Mouse (Mus musculus) inflammation-experienced regulatory T-cells, adult 6 months (primary cell): ENCODE data around the gene Tssk3. TPM values are rescaled to one million over a fixed set of nuclear protein-coding genes. Genes with fewer than 3 reads are reported as not detected.

Experiments
- ATAC-seq: one replicate; pipeline ENCODE4 v1.8.0; 2017
- polyA plus RNA-seq, 3 experiments: library from polyadenylated mRNA; unstranded; fragments of 100-300 nt; shearing (Covaris generic); gene quantifications; one replicate each; pipeline ENCODE4 v1.2.1; 2017

Tssk3 gene
- polyA plus RNA-seq, 3 experiments from 2014 or later, result not detected

DNA sequence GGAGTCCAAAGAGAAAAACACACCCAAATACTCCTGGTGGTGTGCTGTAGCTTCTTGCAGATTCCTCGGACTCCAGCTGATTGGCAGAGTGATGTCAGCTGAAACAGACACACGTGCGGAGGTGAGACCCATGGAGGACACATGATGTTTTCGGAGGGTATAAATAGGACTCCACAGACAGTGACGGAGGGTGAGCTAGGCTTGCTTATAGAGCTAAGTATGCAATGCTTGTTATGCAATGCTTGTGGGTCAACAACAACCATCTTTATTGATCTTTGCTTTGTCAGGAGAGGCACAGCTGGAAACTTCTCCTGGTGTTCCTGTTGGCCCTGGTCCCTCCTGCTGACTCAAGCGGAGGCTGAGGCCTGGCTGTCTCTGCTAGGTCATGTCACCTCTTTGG, 42.1 kb downstream of the Tssk3 start:
- ATAC-seq, result no peak

DNA sequence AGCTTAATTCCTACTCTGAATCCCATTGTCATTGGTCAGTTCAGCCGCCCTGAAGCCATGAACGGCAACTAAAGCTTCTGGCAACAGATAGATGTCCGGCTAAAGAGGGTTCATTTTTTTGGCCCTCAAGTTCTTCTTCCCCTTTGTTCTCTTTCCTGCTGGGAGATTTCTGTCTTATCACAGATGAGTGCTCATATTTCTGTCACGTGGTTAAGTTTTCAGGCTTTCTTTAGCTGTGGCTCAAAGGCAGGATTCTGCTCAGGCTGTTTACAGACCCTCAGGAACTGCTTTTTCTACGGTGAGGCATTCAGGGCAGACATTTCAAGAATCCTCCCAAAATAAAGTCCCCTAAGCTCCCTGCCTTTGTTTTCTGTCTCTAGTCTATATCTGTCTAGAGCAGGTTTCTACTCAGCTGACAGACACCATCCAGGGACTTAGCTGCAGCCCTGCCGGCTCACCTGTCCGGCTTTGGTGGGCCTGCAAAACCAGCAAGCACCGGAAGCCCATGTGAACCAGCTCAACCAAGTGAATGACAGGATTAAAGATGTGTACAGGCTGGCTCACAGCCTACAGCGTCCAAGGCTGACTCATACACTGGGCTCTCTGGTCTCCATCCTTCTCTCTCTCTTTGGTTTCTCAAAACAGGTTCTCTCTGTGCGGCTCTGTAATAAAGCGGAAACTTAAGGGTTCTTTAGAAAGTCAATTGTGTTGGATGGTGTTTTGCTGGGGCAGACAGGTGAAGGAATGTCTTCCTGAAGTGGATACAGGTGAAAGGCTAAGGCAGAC, 42.9 kb downstream of the Tssk3 start:
- ATAC-seq, result no peak

DNA sequence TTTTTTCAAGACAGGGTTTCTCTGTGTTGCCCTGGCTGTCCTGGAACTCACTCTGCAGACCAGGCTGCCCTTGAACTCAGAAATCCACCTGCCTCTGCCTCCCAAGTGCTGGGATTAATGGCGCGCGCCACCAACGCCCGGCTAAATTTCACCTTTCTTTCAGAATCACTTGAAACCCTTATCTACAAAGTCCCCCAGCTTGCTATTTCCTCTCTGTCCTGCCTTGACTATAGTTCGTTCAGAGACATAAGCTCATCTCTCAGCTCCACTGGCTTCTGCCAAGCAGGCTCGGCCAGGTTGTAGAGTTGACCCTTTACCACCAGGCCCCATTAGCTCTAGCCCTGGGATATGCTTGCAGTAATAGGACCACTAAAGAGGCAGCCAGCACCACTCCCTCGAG, 43.5 kb downstream of the Tssk3 start:
- no peak for ATAC-seq

DNA sequence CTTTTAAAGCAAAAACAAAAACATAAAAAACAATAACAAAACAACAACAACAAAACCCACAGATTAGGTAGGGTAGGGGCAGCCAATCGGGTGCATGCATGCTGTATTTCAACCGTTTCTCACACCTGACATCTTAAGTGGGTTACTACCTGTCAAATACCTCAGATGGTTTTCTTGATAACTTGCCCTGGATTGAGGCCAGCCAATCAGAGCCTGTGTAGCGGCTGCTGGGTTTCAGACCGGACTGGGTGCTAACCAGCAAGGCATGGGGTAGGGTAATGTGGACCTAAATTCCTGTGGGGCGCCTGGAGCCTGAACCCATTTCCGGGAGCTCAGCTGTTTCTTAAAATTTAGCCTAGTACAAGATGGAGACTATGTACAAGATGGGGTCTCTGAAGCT, 49.7 kb downstream of the Tssk3 start:
- ATAC-seq, result no peak

DNA sequence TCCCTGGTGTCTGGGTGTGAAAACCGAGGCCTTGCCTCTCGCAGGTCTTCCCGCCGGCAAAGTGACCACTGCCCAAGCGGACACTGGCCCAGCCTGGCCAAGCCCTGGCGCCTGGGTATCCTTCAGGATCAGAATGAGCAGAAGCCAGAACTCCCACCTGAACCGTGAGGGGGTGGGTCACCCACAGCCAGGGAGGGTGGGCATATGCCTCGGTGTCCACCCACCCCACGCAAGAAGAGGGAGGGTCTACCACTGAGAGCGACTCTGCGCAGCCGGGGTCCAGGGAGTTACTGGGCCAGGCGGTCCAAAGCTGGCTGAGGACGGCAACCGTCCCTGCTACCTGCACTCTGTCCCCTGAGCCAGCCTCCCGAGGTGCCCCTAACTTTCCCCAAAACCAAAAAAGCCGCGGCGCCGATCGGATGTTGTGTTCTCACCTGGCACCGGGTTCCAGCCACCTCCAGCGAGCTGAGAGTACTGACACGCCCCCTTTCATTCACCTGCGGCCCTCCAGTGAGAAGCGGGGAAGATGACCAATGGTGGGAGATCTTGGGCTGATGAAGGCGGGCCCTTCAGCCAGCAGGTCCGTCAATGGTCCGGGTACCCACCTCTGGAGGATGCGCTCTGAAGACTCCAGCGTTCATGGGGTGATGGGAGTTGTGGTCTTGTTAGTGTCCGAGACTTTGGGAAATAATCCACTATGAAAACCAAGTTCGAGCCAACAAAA, 50.3 kb downstream of the Tssk3 start, which contains the start of gene Zbtb8b:
Zbtb8b (minus strand) TSS at position 514 of the 724 bp plus-strand sequence.
- no peak for ATAC-seq

Other genes with a start within 250 kb of the Tssk3 start
- under 1 TPM; 0.21 to 0.25 (median 0.24) TPM for gene C77080, start 229.6 kb downstream of the Tssk3 start, polyA plus RNA-seq
- under 1 TPM; 0.45 to 0.49 (median 0.47) TPM for gene Sync, start 203.4 kb downstream of the Tssk3 start, polyA plus RNA-seq
- gene Rbbp4, start 155.7 kb downstream of the Tssk3 start, polyA plus RNA-seq, result 100 to 1,000 TPM; 289 to 492 (median 352) TPM
- 100 to 1,000 TPM; 103 to 158 (median 113) TPM for gene Zbtb8os, start 155.3 kb downstream of the Tssk3 start, polyA plus RNA-seq
- gene Zbtb8a, start 112.9 kb downstream of the Tssk3 start, polyA plus RNA-seq, result 1 to 10 TPM; 3.0 to 6.6 (median 5.8) TPM
- gene Zbtb8b, start 50.2 kb downstream of the Tssk3 start, polyA plus RNA-seq, result not detected
- gene Bsdc1, start 29.4 kb downstream of the Tssk3 start, polyA plus RNA-seq, result 10 to 100 TPM; 20.2 to 33.8 (median 28.8) TPM
- gene Fam229a, start 168 bp upstream of the Tssk3 start, polyA plus RNA-seq, result not detected
- gene Marcksl1, start 22.6 kb upstream of the Tssk3 start, polyA plus RNA-seq, result 1 to 10 TPM; 2.7 to 4.9 (median 4.4) TPM
- 100 to 1,000 TPM; 256 to 267 (median 261) TPM for gene Hdac1, start 51.7 kb upstream of the Tssk3 start, polyA plus RNA-seq
- gene Lck, start 82.6 kb upstream of the Tssk3 start, polyA plus RNA-seq, result 1,000 to 10,000 TPM; 1,449 to 1,788 (median 1,727) TPM
- under 1 TPM in 2 of 3 experiments, not detected in 1; 0.97 to 0.98 TPM for gene Fam167b, start 87.5 kb upstream of the Tssk3 start, polyA plus RNA-seq
- 100 to 1,000 TPM; 335 to 403 (median 335) TPM for gene Eif3i, start 109.6 kb upstream of the Tssk3 start, polyA plus RNA-seq
- gene Tmem234, start 109.6 kb upstream of the Tssk3 start, polyA plus RNA-seq, result 100 to 1,000 TPM; 283 to 327 (median 313) TPM
- 1 to 10 TPM; 2.1 to 5.3 (median 4.3) TPM for gene Dcdc2b, start 123.2 kb upstream of the Tssk3 start, polyA plus RNA-seq
- 10 to 100 TPM; 45.5 to 63.3 (median 53.1) TPM for gene Iqcc, start 128.1 kb upstream of the Tssk3 start, polyA plus RNA-seq
- 10 to 100 TPM; 30.5 to 54.0 (median 35.4) TPM for gene Ccdc28b, start 132.9 kb upstream of the Tssk3 start, polyA plus RNA-seq
- gene Txlna, start 150.0 kb upstream of the Tssk3 start, polyA plus RNA-seq, result 10 to 100 TPM; 17.1 to 26.8 (median 21.4) TPM
- gene Kpna6, start 181.7 kb upstream of the Tssk3 start, polyA plus RNA-seq, result 10 to 100 TPM in 1 of 3 experiments, 1 to 10 TPM in 2; 8.6 to 11.6 (median 9.9) TPM
- gene Tmem39b, start 205.8 kb upstream of the Tssk3 start, polyA plus RNA-seq, result 10 to 100 TPM in 2 of 3 experiments, 1 to 10 TPM in 1; 8.3 to 16.1 (median 12.8) TPM